Mouse (Mus musculus) spleen, postnatal 4 days (tissue): ENCODE measurements at regions not wholly inside any gene's neighbourhood (a gene's known extent, or its start where the extent isn't known, plus 50 kb on each side); places are given as distances from the start of the nearest gene placed in this dataset.
A peak's percentile ranks its signal among the peaks of the same experiment; 100 is the strongest.

Experiments used
- DNase-seq, 2 experiments: peaks; one replicate each; pipeline ENCODE4 v3.0.0; 2022; ENCODE audit warnings: low spot score in 2 of 2

DNA sequence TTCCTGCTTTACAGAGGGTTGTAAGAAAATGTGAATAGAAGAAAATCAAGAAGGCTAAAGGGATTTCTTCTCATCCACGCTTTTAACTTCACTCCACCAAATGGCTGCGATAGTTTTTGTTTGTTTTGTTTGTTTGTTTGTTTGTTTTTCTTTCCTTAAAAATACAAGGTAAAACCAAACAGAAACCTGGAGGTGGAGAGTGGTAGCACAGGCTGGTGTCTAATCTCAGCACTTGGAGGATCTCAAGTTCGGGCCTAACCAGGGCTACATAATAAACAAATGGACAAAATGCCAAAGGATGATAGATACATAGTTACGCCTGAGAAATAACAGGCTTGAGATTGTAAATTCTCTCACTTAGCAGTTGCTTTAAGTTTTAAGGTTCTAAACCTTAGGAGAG, 50.8 kb upstream of the Mboat1 start:
- DNase-seq: no peak

DNA sequence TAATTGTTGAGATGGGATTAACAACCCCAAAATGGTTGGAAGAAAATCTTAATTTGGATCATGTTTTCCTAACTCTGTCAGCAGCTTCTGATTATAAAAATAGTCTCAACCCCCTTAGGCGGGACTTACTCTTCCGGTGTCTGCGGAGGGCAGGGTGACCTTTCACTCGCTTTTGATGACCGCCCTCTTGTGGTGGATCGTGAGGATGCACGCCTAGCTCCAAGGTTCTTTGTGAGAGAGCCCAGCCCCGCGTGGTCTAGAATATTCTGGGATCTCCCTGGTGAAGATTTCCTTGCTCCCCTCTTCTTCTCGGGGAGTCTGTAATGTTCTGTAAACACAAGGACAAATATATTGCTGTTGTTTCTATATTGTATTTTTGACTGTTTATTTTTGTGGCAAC, 51.3 kb upstream of the Mboat1 start:
- DNase-seq: peak; percentile 84 to 93

DNA sequence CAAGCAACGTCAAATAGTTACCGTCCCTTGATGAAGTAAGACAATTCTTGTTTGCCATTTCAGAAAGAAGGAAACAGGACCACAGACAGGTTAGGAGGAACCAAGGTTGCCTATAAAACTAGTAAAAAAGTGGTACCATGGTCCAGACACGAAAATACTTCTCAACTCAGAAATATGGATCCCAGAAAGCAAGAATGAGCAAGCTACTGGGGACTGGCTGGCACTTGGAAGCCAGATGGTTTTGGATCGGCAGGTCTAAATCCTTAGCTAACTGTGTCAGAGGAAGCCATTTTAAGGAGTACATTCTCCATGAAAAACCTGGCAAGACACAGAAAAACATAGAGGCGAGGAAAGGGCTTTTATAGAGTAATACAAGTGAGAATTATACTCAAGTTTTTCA, 51.9 kb upstream of the Mboat1 start:
- no peak for DNase-seq

DNA sequence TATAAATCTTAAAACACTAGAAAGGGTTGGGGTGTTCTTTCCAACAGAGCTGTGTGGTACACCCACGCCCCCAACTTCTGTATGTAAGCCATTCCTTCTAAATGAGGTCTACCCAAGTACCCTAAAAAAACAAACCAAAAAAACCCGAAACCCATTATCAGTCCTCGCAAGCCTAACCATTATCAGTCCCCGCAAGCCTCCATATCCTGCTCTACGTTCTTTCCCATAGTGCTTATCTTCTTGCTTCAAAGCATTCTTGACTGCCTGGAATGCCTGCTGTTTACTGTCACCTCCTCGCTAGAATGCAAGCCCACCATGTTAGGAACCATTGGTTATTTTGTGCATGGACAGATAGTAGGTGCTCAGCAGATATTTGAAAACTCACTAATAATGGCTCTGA, 52.3 kb upstream of the Mboat1 start:
- no peak for DNase-seq

DNA sequence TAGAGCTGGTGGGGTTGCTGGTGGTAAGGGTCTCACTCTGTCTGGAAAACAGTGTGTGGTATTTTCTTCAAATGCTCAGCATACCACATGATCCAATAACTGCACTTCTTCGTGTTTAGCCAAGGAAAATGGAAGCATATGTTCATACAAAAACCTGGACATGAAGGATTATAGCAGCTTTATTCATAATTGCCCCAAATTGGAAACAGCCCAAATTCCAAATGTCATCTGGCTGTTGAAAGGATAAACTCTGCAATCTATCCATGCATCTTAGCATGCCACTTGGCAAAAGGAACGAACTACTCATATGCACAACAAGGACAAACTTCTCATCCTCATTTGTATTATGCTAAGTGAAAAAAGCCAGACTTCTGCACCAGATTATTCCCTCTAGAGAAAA, 53.5 kb upstream of the Mboat1 start:
- DNase-seq: no peak

DNA sequence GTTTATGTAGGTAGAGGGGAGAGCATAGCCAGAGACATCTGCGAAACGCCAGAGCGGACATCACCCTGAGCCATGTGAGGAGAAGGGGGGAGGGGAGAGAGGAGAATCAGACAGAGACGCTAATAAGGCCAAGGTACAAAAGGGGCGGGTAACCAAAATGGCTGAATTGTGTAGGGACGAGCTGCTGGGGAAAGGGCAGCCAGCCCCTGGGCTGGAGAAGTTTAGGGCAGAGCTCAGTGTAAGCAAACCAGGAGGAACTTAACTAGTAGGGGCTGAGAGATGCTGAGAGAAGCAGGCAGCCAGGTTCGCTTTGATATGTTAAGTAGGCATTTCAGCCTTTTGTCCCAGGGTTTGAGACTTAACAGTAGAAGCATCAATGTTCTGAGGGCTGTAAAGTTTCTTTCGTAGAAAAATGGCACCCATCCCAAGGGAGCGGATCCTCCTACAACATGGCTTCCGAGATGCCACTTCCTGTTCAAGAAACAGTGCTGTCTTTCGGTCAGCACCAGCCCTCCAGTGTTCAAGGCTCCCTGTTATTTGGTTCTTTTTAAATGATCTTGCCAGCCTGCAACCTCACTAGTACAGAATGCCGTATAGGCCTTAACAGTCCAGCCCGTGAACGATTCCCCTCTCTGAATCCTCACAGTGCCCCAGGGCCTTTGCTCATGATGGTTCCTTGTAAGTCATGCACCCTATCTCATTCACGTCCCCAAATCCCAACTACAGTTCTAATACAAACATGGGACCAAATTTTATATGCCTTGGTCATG, 55.4 kb upstream of the Mboat1 start:
- DNase-seq: no peak

DNA sequence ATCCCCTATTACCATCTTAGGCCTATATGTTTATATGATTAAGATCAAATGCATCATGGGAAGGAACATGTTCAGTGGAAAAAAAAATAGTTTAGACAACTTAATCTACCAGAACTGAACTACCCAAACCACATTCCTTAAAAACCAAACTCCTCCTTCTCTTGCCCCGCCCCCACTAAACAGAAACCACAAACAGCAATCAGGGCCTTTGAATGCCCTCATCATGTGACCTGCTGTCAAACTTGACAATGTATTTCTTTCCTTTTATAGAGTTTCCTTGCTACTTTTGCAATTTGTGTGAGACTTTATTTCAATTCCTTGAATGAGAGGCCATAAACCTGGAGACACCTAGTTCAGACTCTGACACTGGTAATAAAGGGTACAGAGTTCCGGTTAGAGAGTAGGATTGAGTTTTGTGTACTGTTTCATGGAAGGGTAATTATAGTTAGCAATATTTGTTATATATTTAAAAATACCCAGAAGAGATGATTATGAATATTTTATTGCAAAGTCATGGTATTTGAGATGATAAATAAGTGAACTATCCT, 61.7 kb upstream of the Mboat1 start:
- DNase-seq: no peak

DNA sequence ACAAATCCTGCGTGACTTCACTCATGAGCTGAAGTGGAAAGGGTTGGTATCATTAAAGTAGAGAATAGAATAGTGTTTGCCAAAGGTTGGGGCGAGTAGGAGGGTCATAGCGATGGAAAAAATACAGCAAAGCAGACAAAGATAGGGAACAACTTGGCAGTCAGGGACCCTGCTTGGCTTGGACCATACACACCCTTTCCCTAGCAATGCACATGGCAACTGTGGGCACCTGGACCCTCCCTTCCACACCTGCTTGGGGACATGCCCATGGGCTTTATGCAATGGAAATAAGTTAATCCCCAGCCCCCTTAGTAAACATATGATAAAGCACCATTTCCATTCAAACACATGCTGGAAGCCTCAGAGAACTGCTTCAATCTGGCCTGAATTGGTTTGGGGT, 62.2 kb upstream of the Mboat1 start:
- no peak for DNase-seq

DNA sequence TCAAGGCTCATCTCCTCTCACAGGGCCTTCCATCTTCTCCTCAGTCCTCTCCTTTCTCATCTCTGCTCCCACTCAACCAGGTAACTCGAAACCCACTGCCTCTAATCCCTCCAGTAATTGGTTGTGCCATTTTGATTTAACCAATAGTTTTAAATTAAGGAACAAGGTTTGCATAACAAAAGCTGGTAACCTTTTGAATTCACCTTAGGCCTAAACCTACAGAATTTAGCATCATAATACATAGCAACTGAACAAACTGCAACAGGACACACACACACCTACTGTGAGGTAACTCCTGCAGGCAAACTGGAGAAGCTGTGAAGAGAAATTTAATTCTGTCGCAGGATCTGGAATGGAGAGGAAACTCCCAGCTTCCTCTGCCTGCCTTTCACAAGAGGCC, 66.9 kb upstream of the Mboat1 start:
- no peak for DNase-seq

DNA sequence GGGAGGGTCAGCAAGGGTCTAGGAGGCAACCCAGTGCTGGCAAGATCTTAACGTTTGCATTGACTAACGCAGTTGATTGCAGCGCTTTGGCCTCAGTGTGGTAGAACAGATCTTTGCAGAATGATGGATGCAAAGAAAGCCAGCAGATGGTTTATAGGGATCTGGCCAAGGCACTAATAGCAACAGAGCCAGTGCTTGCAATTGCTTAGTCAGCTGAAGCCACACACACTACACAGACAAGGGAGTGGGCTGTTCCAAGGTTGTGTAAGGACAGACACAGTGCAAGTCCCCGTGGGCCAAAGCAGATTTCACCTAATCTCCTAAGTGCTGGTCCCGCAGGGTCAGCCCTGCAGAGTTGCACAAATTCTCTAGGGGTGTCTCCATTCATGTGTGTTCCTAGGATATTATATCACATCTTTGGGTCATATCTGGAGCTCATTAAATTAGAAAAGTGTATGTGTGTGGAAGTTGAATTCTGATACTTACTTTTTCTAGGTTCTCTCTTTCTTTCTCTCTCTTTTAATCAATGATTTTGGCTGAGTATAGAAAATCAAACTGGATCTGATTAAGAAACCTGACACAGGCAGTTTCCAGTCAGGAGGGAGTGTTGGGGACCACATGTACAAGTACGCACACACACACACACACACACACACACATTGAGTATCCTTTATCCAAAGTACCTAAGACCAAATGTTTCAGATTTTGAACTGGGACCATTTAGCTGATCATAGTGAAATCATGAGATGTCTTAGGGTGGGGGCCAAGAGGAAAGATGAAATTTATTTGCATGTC, 68.5 kb upstream of the Mboat1 start:
- no peak for DNase-seq

DNA sequence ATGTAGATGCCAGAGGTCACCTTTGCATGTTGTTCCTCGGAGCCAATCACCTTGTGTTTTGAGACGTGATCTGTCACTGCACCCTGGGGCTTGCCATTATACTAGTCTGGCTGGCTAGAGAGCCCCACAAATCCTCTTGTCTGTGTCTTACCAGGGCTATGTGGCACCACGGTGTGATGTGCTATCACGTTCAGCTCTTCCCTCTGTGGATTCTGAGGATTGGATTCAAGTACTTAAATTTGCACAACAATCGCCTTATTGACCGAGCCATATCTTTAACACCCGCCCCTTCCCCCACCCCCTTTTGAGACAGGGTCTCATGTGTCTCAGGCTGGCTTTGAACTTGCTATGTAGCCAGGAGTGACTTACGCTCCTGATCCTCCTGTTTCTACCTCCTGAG, 70.8 kb upstream of the Mboat1 start:
- DNase-seq: no peak

DNA sequence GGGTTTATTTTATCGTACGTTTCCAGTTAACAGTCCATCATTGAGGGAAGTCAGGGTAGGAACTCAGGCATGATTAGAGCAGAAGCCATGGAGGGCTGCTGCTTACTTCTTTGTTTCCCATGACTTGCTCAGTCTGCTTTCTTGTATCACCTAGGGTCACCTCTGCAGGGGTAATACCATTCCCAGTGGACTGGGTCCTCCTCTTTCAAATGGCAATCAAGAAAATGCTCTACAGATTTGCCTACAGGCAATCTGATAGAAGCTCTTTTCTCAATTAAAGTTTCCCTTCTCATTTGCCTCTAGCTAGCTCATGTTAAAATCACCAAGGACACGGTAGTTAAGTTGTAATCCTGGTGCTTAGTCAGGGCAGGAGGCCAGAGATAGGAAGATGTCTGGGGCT, 72.5 kb upstream of the Mboat1 start:
- no peak for DNase-seq

DNA sequence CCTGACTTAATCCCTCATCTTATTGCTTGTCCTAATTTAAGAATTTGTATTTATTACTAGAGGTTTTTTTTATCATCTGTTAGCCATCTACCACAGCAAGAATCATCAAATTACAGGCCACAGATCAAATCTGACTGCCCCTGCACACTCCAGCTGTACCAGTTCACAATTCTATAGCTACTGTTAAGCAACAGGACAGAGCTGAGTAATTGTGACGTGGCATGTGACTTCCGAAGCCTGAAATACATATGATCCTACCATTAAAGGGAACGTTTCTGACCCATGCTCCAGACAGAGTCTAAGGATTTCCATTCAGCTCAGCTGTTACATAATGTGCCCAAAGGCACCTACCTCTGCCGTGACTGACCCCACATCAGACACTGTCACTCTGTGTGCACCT, 74.0 kb upstream of the Mboat1 start:
- no peak for DNase-seq

DNA sequence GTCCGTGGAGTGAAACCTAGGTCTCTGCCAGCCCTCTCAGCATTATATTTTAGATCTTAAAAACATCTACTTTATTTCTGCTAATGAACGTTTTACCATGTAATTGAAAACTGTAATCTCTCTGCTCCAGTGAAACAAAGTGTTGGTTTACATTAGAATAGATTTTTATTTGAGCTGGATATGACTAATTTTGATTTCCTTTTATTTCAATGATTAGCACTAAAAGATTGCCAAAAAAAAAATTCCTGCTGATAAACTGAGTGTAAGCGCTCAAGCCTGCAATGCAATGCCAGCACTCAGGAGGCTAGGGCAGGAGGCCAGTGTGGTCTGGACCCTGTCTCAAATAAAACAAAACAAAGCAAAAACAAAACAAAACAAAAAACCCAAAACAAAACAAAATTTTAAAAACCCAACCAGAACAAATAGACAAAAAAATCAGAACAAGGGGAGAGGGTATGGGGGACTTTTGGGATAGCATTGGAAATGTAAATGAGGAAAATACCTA, 69.3 kb upstream of the E2f3 start:
- DNase-seq: no peak

DNA sequence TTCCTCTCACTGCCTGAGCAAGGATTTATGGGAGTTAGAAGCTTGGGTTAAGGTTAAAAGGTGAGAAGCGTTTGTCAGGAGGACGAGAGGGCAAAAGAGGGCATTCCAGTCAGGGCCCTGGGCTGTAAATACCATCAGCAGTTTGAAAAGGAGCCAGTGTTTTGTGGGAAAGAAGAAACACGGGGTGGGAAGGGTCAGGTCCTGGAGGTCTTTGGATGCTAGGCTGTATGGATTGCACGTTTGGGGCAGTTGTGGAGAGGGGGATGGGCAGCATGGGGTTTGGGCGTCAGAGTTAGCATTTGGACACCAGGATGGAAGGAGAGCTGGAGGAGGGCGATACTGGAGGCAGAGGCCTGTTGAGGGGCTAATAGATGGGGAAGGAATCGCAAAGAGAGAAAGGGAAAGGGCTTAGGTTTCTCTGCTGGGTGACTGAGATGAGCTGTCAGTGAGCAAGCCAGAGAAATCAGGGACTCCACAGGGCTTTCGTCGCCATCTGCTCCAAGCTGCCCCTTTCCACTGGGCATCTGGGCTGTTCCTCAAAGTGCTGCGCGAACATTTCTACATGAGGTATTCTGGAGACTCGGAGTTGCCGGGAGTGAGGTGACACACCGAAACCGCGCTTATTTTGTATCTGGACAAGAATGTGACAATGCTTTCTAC, 66.2 kb upstream of the E2f3 start:
- DNase-seq: no peak

DNA sequence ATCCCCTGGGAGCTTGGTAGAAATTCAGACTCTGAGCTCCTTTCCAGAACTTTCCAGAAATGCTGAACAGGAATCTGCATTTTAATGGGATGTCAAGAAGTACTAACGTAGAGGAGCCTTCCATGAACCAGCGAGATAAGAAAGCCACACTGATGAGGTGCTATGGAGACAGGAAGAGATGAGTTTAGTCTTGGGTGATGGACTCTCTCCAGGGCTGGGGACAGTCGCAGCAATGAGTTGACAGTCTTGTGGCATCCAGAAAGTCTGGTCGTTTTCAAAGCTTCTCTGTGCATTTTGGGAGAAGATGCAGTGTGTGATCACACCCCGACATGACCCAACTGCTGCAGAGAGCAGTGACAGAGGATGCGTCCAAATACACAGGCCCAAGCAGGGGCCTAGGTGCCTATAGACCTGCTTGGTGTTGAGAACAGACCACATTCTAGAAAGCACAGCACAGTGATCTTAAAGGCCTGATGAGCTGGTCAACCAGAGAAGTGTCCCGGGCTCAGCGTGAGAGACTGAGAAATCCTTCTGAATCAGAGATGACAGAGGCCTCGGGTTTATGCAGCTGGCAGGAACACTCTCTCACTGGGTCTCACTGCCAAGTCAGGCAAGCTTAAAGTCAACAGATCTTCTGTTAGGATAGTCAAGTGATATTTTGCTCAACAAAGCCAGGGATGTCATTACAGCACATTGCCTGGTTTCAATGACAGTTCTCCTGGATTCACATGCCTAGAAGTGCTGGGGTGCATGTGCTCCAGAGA, 65.1 kb upstream of the E2f3 start:
- no peak for DNase-seq

DNA sequence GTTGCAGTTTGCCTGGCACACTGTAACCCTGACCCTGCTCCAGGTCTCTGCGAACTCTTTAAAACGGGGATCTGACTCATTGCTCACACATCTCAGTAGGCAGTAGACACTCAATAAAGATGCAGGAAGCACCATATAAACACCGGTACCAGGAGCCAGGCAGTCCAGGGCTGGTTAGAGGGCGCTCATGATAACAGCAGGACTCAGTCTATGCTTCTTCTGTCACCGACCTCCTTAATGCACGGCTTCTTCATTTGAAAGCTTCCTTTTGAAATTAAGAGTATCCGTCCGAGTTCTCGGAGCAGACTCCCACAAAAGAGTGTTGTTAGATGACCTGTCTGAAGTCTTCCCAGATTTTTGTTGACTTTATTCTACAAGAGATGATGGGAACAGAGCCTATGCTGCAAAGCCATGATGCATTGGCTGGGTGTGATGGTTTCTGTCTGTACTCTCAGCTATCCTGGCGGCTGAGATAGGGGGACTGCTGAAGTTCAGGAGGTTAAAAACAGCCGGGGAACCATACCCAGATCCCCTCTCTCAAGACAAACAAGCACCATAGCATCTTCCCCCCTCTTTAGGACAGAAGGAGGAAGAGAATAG, 62.5 kb upstream of the E2f3 start:
- DNase-seq: no peak

DNA sequence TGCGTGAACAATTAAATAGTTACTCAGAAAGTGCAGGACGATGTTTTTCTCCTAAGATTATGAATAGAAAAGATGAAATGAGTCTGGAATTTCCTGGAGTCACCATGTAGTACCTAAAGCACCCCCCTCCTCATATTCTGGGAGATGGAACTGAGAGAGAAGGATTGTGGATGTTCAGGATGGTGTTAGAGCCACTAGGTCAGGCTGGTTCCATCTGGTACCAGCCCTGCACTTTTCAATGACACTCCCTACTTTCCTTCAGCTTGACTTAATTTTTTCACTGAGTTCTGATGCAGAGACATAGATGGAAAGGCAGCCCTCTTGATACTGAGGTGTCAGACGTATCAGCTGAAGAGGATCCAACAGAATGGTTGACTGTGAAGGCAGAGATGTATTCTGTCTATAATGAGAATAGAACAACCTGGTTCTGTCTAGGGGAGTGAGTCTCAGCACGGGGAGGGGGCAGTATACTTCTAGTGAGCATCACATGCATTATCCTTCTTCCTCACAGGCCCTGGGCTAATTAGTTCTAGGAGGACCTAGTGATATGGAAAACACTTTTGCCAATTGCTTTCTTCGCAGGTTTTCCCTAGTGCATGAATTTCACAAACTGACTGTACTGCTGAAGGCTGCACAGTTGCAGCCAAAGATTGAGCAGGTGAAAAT, 60.8 kb upstream of the E2f3 start:
- no peak for DNase-seq

DNA sequence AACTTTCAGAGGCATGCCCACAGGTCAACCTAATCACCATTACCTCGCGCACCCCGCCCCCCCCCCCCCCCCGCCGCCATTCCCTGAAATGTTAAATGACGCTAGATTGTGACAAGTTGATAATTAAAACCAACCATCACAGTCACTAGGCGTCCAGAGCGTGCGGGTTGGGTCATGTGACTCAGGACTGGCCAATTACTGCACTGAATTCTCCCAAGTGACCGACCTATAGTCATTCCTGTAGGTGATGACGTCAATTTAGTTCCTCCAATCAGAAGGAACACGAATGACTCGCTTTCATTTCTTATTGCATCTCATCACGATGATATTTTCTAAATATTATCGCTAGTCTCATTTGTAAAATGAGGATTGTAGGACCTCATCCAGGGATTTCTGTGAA, 60.2 kb upstream of the E2f3 start:
- DNase-seq: no peak

DNA sequence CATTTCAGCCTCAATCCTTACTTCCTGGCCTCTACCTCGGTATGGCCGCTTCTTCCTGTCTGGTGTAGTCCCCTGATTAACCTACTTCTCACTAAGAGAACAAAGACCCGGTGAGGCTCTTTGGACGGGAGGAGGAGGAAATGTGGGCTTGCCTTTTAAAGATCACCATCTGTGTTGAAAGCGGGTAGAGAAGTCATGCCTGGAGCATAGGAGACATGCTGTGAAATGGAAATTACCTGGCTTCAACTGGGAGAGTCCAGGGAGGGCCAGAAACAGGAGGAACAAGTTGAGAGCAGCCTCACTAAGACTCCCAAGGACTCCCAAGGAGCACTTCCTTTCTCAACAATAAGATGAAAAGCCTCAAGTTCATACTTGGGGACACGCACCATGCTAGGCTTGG, 59.4 kb upstream of the E2f3 start:
- DNase-seq: no peak

DNA sequence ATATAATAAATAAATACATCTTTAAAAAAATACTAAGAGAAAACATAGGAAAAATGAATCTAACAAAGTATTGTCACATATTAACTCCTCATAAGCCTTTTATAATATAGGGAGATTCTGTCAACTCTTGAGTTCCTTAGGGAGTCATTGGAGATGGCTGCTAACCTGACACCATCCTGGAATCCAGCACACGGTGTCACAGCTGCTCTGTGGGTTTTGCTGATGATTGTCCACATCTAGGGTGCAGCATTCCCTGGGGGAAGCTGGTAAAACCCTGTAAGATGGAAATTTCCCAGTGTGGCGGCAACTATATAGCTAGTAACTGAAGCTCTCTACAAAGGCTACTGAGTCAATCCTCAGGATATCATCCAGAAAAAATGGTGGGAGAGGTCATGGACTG, 58.9 kb upstream of the E2f3 start:
- no peak for DNase-seq
